Mouse (Mus musculus) midbrain, postnatal 0 days (tissue): Measurements from ENCODE around the gene Inf2. TPM values are rescaled to one million over a fixed set of nuclear protein-coding genes. Genes with fewer than 3 reads are reported as not detected.

Experiments
- ATAC-seq: fragments of 200-750 bp; cut with Nextera tagmentation; 2 replicates; pipeline ENCODE4 v1.8.0; 2017; ENCODE audit warnings: moderate number of reproducible peaks, mild to moderate bottlenecking, moderate TSS enrichment, moderate library complexity; ENCODE audit not compliant: low FRiP score
- DNase-seq: peaks from one replicate; pipeline ENCODE4 v3.0.0-alpha.2; 2015; ENCODE audit warnings: low spot score
- H3K27ac ChIP-seq: fragments of 300-500 bp; sonication (generic); 2 replicates; pipeline ENCODE4 v1.5.1; 2014; ENCODE audit warnings: low read depth, mild to moderate bottlenecking, low read length, mixed read lengths
- H3K27me3 ChIP-seq: fragments of 300-500 bp; sonication (generic); 2 replicates; pipeline ENCODE4 v1.6.1; 2014; ENCODE audit warnings: low read length, control low read depth, mixed read lengths; ENCODE audit not compliant: insufficient read depth
- H3K36me3 ChIP-seq: fragments of 300-500 bp; sonication (generic); 2 replicates; pipeline ENCODE4 v1.6.1; 2014; ENCODE audit warnings: low read length, control low read depth, mixed read lengths; ENCODE audit not compliant: insufficient read depth
- H3K4me1 ChIP-seq: fragments of 300-500 bp; sonication (generic); 2 replicates; pipeline ENCODE4 v1.6.1; 2014; ENCODE audit warnings: mild to moderate bottlenecking, control low read depth, antibody characterized with exemption, low read length, mixed read lengths; ENCODE audit not compliant: insufficient read depth
- H3K4me2 ChIP-seq: fragments of 300-500 bp; sonication (generic); 2 replicates; pipeline ENCODE4 v1.6.1; 2014; ENCODE audit warnings: low read depth, mild to moderate bottlenecking, low read length, mixed read lengths; ENCODE audit not compliant: poor library complexity, severe bottlenecking
- H3K4me3 ChIP-seq: fragments of 300-500 bp; sonication (generic); 2 replicates; pipeline ENCODE4 v1.5.1; 2014; ENCODE audit warnings: low read depth, mild to moderate bottlenecking, low read length, moderate library complexity
- H3K9ac ChIP-seq: fragments of 300-500 bp; sonication (generic); replicated peaks from 2 replicates; pipeline ENCODE4 v1.6.1; 2014; ENCODE audit warnings: mild to moderate bottlenecking, low read length, moderate library complexity, mixed read lengths; ENCODE audit not compliant: poor library complexity, severe bottlenecking
- H3K9me3 ChIP-seq: fragments of 300-500 bp; sonication (generic); 2 replicates; pipeline ENCODE4 v1.6.1; 2016; ENCODE audit warnings: low read length, control low read depth
- CTCF ChIP-seq: IDR thresholded peaks from 2 replicates; pipeline ENCODE4 v1.5.1; 2016; ENCODE audit warnings: antibody characterized with exemption, mild to moderate bottlenecking
- WGBS: fragments of 180-500 bp; shearing (Covaris S2); extraction: QIAGEN DNeasy Blood & Tissue Kit; methylation state at CpG from one replicate; pipeline ENCODE4 v1.1.7; 2014; 5-methylcytosine and 5-hydroxymethylcytosine counted together
- polyA plus RNA-seq: library from polyadenylated mRNA; unstranded; fragments of >200 nt; fragmentation: Nextera tagmentation; extraction: Ambion mirVana; gene quantifications from 2 replicates; pipeline ENCODE4 v1.2.1, GENCODE M21; 2015
- total RNA-seq: library from RNA; depleted of rRNA; stranded (reverse); fragments of >200 nt; gene quantifications from 2 replicates; pipeline ENCODE4 v1.2.3, GENCODE M21; 2014

Inf2 gene
- total and polyA plus RNA-seq, 2 experiments from 2014 or later = 1.3 to 3.6 TPM

DNA sequence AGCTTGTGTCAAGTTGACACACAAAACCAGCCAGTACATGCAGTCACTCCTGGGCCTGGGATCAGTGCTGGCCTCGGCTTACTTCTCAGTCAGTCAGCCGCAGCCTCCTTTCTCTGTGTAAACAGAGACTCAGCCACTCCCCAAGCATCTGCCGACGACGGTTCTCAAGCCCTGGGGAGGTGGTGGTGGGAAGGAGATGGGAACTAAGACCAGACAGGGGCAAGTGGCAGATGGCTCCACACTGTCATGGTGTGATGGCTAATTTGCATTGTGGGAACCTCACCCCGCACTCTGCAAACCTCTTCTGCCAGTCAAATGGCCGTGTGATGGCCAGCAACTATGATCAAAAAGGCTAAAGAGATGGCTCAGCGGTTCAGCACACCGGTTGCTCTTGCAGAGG, 28.1 kb downstream of the Inf2 start:
- no peak overlapping the region for H3K9ac ChIP-seq
- H3K4me2 ChIP-seq = no peak overlapping the region
- peaks cover 6% of the 10 kb centered on the region; the same call in 1 of the 2 replicates for H3K27me3 ChIP-seq
- WGBS = 55% methylated on average over 9 of the region's 9 CpGs
- no peaks in the 10 kb centered on the region for H3K9me3 ChIP-seq
- TF ChIP-seq CTCF = no peak
- ATAC-seq (no peak), DNase-seq (no peak)
- no peaks in the 10 kb centered on the region for H3K4me1 ChIP-seq
- no peak overlapping the region for H3K27ac ChIP-seq
- no peaks in the 10 kb centered on the region for H3K36me3 ChIP-seq
- no peak overlapping the region for H3K4me3 ChIP-seq

DNA sequence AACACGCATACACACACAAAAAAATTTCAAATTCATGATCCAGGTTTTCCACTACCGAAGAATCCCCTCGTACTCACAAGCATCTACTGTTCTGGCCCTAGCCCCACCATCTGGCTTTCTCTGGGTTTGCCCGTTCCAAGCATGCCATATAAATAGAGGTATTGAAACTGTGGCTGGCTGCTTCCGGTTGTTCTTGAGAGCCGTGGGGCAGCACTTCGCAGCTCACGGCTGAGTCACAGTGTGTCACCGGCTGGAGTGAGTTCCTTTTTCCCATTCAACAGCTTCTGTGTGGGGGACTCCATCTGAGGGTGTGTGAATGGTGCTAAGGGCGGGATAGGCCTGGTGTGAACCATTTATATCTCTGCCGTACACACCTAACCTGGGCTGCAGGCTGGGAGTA, 28.6 kb downstream of the Inf2 start:
- H3K27ac ChIP-seq = no peak overlapping the region
- H3K4me2 ChIP-seq = no peak overlapping the region
- no peak for TF ChIP-seq CTCF
- H3K9me3 ChIP-seq = no peaks in the 10 kb centered on the region
- DNase-seq (peak; percentile 22), ATAC-seq (no peak)
- no peaks in the 10 kb centered on the region for H3K4me1 ChIP-seq
- peaks cover 10% of the 10 kb centered on the region for H3K27me3 ChIP-seq
- no peak overlapping the region for H3K9ac ChIP-seq
- 87% methylated on average over 11 of the region's 11 CpGs for WGBS
- H3K4me3 ChIP-seq = no peak overlapping the region
- no peaks in the 10 kb centered on the region for H3K36me3 ChIP-seq

DNA sequence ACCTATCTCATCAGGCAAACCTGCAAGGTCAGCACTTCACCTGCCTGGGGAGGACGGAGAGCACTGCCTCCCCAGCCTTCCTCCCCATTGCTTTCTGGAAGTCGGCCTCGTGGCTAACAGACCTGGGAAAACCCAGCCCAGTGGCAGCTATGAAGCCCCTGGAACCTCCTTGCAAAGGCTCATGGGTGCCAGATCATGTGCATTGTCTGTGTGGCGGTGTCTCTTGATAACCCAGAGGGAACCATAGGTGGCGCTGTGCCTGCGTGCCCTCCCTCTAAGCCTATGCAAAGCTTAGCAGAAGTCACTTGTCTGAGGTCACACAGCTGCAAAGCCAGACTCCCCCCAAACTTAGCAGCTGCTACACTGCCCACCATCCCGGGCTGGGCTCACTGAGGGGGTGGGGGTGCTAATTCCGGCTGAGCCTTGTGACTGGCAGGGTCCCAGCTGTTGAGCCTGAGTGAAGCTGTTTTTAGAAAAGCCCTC, 29.4 kb downstream of the Inf2 start:
- Histone ChIP-seq H3K4me1 (no peaks in the 10 kb centered on the region), H3K9ac (no peak overlapping the region), H3K36me3 (no peaks in the 10 kb centered on the region), H3K27ac (no peak overlapping the region), H3K4me3 (no peak overlapping the region), H3K27me3 (peaks cover 14% of the 10 kb centered on the region), H3K9me3 (no peaks in the 10 kb centered on the region), H3K4me2 (no peak overlapping the region)
- peak; percentile 72 for DNase-seq
- peak; percentile 75 for TF ChIP-seq CTCF
- peak; percentile 42; the same call in 1 of the 2 replicates for ATAC-seq
- 15% methylated on average over 8 of the region's 8 CpGs for WGBS

DNA sequence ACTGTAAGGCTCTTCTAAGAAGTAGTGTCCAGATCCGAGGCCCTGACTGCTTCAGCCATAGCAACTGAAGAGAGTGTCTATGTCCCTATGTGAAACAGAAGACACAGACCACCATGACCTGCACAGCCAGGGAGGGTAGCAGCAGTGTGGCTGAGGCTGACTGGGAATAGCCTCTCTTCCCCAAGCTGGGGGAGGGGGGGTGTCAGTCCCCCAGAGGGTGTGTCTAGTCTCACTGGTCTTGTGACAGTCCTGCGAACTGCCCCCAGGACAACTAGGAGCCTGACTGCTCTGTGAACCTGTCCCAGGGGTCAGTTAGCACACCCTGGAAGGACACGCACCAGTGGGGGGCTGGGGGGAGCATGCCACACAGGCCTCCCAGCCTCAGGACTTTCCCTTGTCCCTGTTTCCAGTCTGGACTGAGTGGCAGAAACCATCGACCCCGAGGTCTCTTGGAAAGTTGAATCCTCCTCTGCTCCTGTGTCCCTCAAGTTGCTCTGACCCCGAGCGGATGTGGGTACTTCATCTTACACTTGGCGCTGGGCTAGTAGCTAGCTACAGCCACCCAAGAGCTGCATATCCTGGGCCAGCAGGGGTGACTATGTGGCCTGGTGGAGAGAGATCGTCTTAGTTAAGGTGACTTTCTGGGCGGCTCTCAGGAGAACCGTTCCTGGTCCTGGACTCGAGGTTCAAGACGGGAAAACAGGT, 30.5 kb downstream of the Inf2 start:
- H3K27ac ChIP-seq = no peak overlapping the region
- H3K27me3 ChIP-seq = peaks cover 14% of the 10 kb centered on the region
- peak overlapping the region; percentile 50 for H3K4me3 ChIP-seq
- no peak for TF ChIP-seq CTCF
- 25% methylated on average over 13 of the region's 13 CpGs for WGBS
- H3K9me3 ChIP-seq = no peaks in the 10 kb centered on the region
- DNase-seq (no peak), ATAC-seq (no peak)
- no peaks in the 10 kb centered on the region for H3K36me3 ChIP-seq
- H3K9ac ChIP-seq = peak overlapping the region; percentile 67; the same call in 1 of the 2 replicates
- peak overlapping the region; percentile 91 for H3K4me2 ChIP-seq
- H3K4me1 ChIP-seq = no peaks in the 10 kb centered on the region

DNA sequence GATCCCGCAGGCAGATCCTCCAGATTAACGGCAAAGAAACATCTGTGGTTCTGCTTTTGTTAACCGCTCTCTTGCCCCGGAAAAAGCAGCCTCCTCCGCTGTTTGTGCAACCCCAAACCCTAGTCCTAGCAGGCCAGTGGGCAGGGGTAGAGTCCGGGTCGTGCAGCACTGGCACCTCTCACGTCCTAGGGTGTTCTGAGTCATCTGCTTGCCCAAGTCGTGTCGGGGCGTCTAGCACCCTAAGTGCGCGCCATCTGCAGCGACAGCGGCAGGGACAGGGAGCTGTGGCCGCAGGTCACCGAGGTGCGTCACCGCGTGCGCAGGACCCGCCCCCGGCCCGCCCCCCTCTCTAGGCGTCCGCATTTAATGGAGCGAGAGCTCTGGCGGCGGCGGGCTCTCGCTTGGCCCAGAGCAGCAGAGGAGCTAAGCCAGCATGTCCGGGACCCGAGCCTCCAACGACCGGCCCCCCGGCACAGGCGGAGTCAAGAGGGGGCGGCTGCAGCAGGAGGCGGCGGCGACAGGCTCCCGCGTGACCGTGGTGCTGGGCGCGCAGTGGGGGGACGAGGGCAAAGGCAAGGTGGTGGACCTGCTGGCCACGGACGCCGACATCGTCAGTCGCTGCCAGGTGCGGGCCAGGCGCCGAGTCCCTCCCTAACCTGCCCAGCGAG, 31.2 kb downstream of the Inf2 start, which contains the start of gene Adssl1:
Gene Adssl1 (plus strand): TSS at position 360 of the 668 bp plus-strand sequence.
- Histone ChIP-seq H3K9me3 (no peaks in the 10 kb centered on the region), H3K4me3 (peak within 1 kb of the TSS; percentile 50), H3K4me2 (peak within 1 kb of the TSS; percentile 91), H3K9ac (peak within 1 kb of the TSS; percentile 67), H3K36me3 (no peaks in the 10 kb centered on the region), H3K4me1 (no peaks in the 10 kb centered on the region), H3K27ac (no peak within 1 kb of the TSS), H3K27me3 (peaks cover 14% of the 10 kb centered on the region)
- WGBS = 2% methylated on average over 49 of the region's 56 CpGs
- TF ChIP-seq CTCF = no peak
- peak; percentile 47 for DNase-seq
- peak; percentile 50 for ATAC-seq
